Mouse (Mus musculus) monocyte, adult 5-6 weeks (primary cell): ENCODE results near the gene Drd4. TPM values are rescaled to one million over a fixed set of nuclear protein-coding genes. Genes with fewer than 3 reads are reported as not detected.

Source experiments
- ATAC-seq: fragments of 153-309, 156-312 bp; replicated peaks from 2 replicates; pipeline ENCODE4 v1.8.0; 2017; ENCODE audit warnings: mild to moderate bottlenecking; ENCODE audit not compliant: low TSS enrichment, insufficient number of reproducible peaks, severe bottlenecking, poor library complexity, low FRiP score
- total RNA-seq: library from RNA; stranded (forward); fragments of 200-1000, 200-491, 200-594 nt; gene quantifications from 3 replicates; pipeline ENCODE4 v1.2.3, GENCODE M21; 2017

The Drd4 gene
- total RNA-seq, 1 experiment from 2014 or later = not detected

GRCm38 (mm10) chr7:141282756-141283155 is 9.1 kb upstream of the Drd4 start:
- no peak for ATAC-seq

GRCm38 (mm10) chr7:141288042-141288441 is 3.8 kb upstream of the Drd4 start:
- ATAC-seq = no peak

- ATAC-seq = no peak
Observed at GRCm38 (mm10) chr7:141292583-141293388, 980 bp downstream of the Drd4 start.

- ATAC-seq = 0 out of 2 replicates have a peak, but pooled peaks have one; percentile 29
Observed at GRCm38 (mm10) chr7:141293852-141294471, 2.2 kb downstream of the Drd4 start.

- 0 out of 2 replicates have a peak, but pooled peaks have one; percentile 15 for ATAC-seq
Observed at GRCm38 (mm10) chr7:141294479-141294878, 2.7 kb downstream of the Drd4 start.

- no peak for ATAC-seq
Observed at GRCm38 (mm10) chr7:141297926-141298650, 6.3 kb downstream of the Drd4 start.

GRCm38 (mm10) chr7:141299175-141299574 is 7.4 kb downstream of the Drd4 start:
- no peak for ATAC-seq

- ATAC-seq = no peak
Observed at GRCm38 (mm10) chr7:141301386-141301785, 9.6 kb downstream of the Drd4 start.

- peak; percentile 36; the same call in 1 of the 2 replicates for ATAC-seq
Observed at GRCm38 (mm10) chr7:141302702-141303268, 11.0 kb downstream of the Drd4 start.

- ATAC-seq = no peak
Observed at GRCm38 (mm10) chr7:141304537-141304936, 12.7 kb downstream of the Drd4 start.

- ATAC-seq = no peak
Observed at GRCm38 (mm10) chr7:141314416-141314815, 22.6 kb downstream of the Drd4 start.

GRCm38 (mm10) chr7:141315076-141315475 is 23.3 kb downstream of the Drd4 start:
- no peak for ATAC-seq

- ATAC-seq = peak; percentile 87
Observed at GRCm38 (mm10) chr7:141315974-141316373, 24.2 kb downstream of the Drd4 start.

GRCm38 (mm10) chr7:141317619-141318132 is 25.9 kb downstream of the Drd4 start:
- no peak for ATAC-seq

GRCm38 (mm10) chr7:141319446-141319845 is 27.6 kb downstream of the Drd4 start:
- ATAC-seq = no peak

GRCm38 (mm10) chr7:141324686-141325085 is 32.9 kb downstream of the Drd4 start:
- no peak for ATAC-seq

GRCm38 (mm10) chr7:141326546-141327446 is 35.0 kb downstream of the Drd4 start:
- 0 out of 2 replicates have a peak, but pooled peaks have one; percentile 2 for ATAC-seq
